24 mouse cellular contexts compared by ENCODE assay signal in the genomic region with DNA sequence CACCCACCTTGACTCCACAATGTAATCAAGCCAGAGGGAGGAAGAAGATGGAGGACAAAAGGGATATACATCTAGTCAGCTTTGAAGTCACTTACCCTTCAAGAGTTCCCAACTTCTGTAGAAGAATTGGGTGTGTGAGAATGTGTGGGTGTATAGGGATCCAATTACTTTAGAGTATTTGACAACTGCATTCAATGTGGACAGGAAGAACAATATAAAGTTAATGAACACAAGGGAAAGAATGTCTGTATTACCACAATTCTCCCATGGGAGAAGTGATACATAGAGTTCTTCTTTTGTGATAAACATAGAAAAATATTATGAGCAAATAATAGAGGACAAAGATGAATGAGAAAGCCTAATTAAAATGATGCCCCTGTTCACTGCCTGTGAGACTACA.
"Had no signal": no experiment of that assay in that cellular context is flagged by ENCODE, and none has a peak within 500 bp of the region (broad histone marks: within the 10 kb centered on the region; RNA-seq: fewer than 3 reads in every experiment).

No protein-coding gene starts in this region.

- H3K4me1 ChIP-seq: heart, embryonic 15.5 days; hindbrain, embryonic 13.5 days; hindbrain, embryonic 15.5 days; limb, embryonic 15.5 days; liver, embryonic 12.5 days had no signal

- H3K4me2 ChIP-seq: heart, embryonic 11.5 days; heart, embryonic 13.5 days; heart, embryonic 15.5 days; hindbrain, embryonic 13.5 days; hindbrain, embryonic 15.5 days; limb, embryonic 13.5 days; limb, embryonic 15.5 days; liver, embryonic 12.5 days had no signal

- H3K4me3 ChIP-seq: heart, adult 2 months; heart, embryonic 13.5 days; heart, embryonic 15.5 days; hindbrain, embryonic 13.5 days; hindbrain, embryonic 15.5 days; layer of hippocampus, adult 2 months; limb, embryonic 13.5 days; limb, embryonic 15.5 days; liver, embryonic 12.5 days had no signal

- H3K36me3 ChIP-seq: heart, embryonic 13.5 days; heart, embryonic 15.5 days; hindbrain, embryonic 13.5 days; hindbrain, embryonic 15.5 days; limb, embryonic 13.5 days; limb, embryonic 15.5 days; liver, embryonic 12.5 days had no signal

- H3K9me3 ChIP-seq: heart, embryonic 13.5 days; heart, embryonic 15.5 days; hindbrain, embryonic 13.5 days; hindbrain, embryonic 15.5 days; limb, embryonic 13.5 days; limb, embryonic 15.5 days; liver, embryonic 12.5 days had no signal

- H3K27ac ChIP-seq: heart, adult 2 months; heart, embryonic 13.5 days; heart, embryonic 15.5 days; hindbrain, embryonic 13.5 days; hindbrain, embryonic 15.5 days; hindbrain, postnatal 0 days; layer of hippocampus, adult 2 months; limb, embryonic 13.5 days; limb, embryonic 15.5 days; liver, embryonic 12.5 days; liver, embryonic 14.5 days had no signal

- DNase-seq: gastrocnemius, postnatal 10 days; gastrocnemius, postnatal 36 days; heart, adult 11 months; heart, adult 2 months; heart, postnatal 14 days; heart, postnatal 36 days; kidney, adult 18-20 months; kidney, adult 8-10 months; kidney, postnatal 10 days; kidney, postnatal 25 days; kidney, postnatal 4 days; left cerebral cortex, postnatal 4 days had no signal

- H3K27me3 ChIP-seq: heart, embryonic 13.5 days; heart, embryonic 15.5 days; hindbrain, embryonic 13.5 days; hindbrain, embryonic 15.5 days; limb, embryonic 13.5 days; limb, embryonic 15.5 days; liver, embryonic 12.5 days had no signal

- ATAC-seq: hindbrain, postnatal 0 days; intestine, postnatal 0 days; liver, embryonic 12.5 days had no signal

- H3K9ac ChIP-seq: heart, embryonic 13.5 days; heart, embryonic 15.5 days; hindbrain, embryonic 13.5 days; hindbrain, embryonic 15.5 days; limb, embryonic 13.5 days; limb, embryonic 15.5 days; liver, embryonic 12.5 days; liver, embryonic 14.5 days had no signal
